Mouse (Mus musculus) brain, embryonic 14.5 days (tissue): Measurements from ENCODE around the gene Eef1b2.

Experiments
- CTCF ChIP-seq: fragments of 200-500 bp; IDR thresholded peaks from 2 replicates; pipeline ENCODE4 v1.5.1; 2012; ENCODE audit warnings: inconsistent platforms, mild to moderate bottlenecking, moderate library complexity, borderline replicate concordance; ENCODE audit not compliant: insufficient read depth, insufficient read length; ENCODE audit errors: extremely low read depth
- POLR2A ChIP-seq: fragments of 200-500 bp; IDR thresholded peaks from 2 replicates; pipeline ENCODE4 v1.6.1; 2012; ENCODE audit warnings: mild to moderate bottlenecking, inconsistent platforms, borderline replicate concordance; ENCODE audit not compliant: poor library complexity, insufficient read depth, insufficient read length, severe bottlenecking; ENCODE audit errors: extremely low read depth

DNA sequence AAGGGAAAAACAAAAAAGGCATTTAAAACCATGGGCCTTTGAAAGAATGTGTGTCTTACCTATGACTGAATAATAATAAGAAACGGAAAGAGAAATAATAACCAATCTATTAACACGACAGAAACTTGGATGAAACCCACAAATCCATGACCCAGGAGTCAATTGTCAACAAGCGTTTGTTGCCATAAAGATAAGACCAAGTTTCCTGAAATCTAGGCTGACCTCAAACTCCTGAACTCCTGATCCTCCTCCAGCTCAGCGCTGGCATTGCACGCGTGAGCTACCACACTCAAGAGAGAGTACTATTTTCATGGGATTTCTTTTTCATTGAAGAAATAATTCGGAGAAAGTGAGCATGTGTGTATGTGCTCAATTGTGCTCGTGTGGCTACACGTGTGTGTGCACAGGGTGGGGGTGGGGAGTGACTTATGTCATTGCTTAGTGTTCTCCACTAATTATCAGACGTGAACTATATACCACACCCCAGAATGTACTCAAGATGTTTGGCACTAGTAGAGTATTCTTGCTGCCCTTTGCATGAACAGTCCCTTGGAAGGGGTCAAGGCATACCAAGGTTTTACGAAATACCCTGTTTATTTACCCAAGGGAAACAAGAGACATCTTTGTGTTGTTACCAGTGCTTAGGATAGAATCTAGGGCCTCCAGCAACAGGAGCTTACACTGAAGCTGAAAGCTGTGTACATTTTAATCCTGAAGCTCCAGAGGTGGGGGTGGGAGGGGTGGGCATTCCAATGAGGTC lies 15.9 kb downstream of the Eef1b2 start:
- TF ChIP-seq POLR2A (no peak), CTCF (no peak)
